Mouse (Mus musculus): ENCODE data around the gene Fut11.

- no peak for TF ChIP-seq CTCF (IDR thresholded peaks at IDR 0.05; ENCODE audit: low read depth, low read length)
- TF ChIP-seq TAL1 (conservative IDR thresholded peaks at IDR 0.05; ENCODE audit: low read depth, low read length) = no peak
- TF ChIP-seq GATA1 (IDR thresholded peaks at IDR 0.05; ENCODE audit: borderline replicate concordance, low read length) = no peak
- no peak for TF ChIP-seq POLR2AphosphoS5 (IDR thresholded peaks at IDR 0.05; ENCODE audit: insufficient replicate concordance, low read depth, low read length)
Observed at GRCm38 (mm10) chr14:20729871-20730270, 35.1 kb downstream of the Fut11 start.

All from G1E (cell line).